Mouse (Mus musculus): ENCODE data around the gene Mrpl54.

DNA sequence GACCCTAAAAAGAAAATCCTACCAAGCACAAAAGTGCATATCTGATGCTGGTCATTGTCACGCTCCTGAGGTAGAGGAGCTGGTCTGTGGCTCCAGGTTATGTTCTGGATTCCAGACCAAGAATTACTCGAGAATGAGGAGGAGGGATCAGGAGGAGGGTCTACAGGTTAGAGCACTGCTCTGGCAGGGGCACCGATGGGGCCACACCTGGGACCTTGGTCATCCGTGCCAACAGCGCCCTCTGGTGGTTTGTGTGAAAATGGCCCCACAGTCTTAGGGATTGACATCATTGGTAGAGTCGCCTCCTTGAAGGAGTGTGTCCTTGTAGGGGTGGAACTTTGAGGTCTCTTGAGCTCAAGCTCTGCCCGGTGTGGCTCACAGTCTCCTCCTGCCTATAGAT is 48.8 kb downstream of the Mrpl54 start:
- TF ChIP-seq CTCF (conservative IDR thresholded peaks at IDR 0.05; ENCODE audit: insufficient read depth, insufficient read length, low read depth, low read length), result peak; percentile 84
- no peak for TF ChIP-seq POLR2A (IDR thresholded peaks at IDR 0.05; ENCODE audit: low read depth, low read length)

Measured in kidney, adult 2 months (tissue).